Mouse (Mus musculus): Measurements from ENCODE around the gene Ddx39b.
"Not testable (repeated sequence)": the region's sequence is repeated elsewhere in the genome, so short reads cannot be mapped to it uniquely, and the experiment has no call there.

Gene Ddx39b

GRCm38 (mm10) chr17:35263523-35263883 is 22.0 kb downstream of the Ddx39b start:
- peak; percentile 20 for DNase-seq

GRCm38 (mm10) chr17:35267399-35268086 is 26.0 kb downstream of the Ddx39b start:
- DNase-seq = no peak

DNA sequence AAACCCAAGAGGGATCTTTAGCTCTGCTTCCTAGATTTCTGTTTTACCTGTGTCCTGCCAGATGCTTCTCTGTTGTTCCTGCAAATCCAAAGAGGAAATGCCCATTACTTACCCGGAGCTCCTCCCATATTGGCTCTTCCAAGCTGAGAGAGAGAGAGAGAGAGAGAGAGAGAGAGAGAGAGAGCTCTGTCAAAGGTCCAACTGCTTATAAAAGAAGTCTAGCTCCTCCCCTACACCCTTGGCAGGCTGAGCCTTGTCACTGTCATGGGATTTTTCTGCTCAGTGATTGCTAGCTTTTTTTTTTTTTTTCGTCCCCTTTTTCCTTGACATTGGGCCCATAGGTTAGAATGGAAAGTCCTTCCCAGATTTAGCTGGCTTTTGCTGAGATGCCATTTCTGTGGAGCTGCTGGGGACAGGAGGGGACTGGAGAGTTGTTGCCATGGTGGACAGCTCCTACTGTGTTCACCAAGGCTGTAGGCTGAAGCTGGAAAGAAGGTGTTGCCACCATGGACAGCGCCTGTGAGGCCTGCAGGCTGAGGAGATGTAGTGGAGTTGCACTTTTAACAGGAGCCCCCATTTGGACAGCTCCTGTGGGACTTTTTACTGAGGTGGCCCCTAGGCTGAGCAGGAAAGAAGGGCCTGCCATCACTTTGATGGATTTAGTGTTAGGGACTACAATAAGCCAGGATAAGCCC is 28.3 kb downstream of the Ddx39b start:
- DNase-seq = no peak

DNA sequence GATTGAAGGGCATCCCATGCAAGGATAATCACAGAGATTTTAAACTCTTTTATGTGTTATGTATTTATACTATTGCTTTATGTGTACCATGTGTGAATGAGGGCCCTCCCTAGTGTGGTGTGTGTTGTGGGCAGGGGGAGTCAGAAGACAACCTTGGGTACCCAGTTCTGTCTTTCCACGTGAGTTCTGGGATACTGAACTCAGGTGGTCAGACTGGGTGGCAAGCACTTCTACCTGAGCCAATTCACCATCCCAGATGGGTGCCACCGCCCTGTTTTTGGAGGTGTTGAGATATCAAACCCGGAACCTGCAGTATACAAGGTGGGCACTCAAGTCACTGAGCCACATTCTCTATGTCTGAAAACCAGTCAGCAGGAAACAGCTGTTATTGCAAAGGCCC is 30.7 kb downstream of the Ddx39b start:
- no peak for DNase-seq

DNA sequence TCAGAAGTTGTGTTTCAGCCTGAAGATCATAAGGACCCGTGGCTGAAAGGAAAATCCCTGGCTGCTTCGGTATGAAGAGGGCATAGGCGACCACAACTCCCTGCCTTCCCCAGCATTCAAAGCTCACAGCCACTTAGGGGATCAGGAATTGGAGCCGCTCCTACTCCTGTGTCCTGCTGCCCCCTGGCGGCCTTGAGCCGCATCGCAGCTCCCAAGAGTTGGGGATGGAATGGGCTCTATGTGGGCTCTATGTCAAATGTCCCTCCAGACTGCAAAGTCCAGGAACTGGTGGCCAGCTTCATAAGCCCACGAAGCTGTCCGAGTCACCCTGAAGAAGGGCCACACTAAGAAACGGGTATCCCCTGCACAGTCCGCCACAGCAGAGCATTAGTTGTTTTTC is 33.2 kb downstream of the Ddx39b start:
- DNase-seq = peak; percentile 73

DNA sequence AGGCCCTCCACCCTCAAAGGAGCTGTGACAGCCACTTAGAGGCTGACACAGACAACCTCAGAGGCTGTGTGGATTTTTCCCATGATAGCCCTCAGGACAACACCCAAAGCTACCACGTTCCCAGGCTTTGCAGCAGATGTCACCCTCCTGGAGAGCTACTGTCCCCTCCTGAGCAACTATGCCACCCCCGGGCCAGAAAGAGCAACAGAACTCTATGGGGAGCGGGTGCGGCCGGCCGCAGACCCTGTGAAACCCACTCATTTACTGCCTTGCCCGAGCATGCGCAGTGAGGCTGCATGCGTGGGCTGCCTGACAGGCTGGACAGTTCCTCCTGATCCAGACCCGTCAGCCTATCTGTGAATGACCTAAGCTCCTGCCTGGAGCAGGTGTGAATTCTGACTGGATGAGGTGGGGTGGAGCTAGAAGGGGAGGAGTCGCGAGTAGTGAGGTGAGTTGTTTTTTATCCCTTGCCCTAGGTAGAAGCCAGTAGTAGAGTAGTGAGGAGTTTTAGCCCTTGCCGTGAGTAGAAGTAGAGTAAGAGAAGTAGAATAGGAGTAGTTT is 34.8 kb downstream of the Ddx39b start:
- no peak for DNase-seq

- no peak for DNase-seq
These were observed 36.5 kb downstream of the Ddx39b start for GRCm38 (mm10) chr17:35278049-35278448.

- no peak for DNase-seq
These were observed 37.6 kb downstream of the Ddx39b start for GRCm38 (mm10) chr17:35278957-35279688.

DNA sequence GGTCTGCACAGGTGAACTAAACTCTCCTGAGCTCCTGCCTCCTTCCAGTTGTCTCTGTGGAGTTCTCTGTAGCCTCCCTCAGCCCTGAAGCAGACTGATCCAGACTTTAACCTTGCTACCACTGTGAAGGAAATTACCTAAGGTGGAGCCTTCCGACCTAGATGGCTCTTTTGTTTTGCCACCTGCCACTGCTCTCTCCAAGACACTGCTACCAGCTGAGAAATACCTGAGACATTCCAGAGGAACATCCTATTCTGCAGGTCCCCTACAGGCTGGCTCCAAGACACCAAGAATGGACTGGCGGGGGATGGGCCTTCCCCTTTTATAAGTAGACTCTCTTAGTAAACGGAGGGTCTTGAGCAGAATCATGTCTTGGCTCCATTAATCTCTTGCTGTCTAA is 38.7 kb downstream of the Ddx39b start:
- no peak for DNase-seq

GRCm38 (mm10) chr17:35285431-35285830 is 43.9 kb downstream of the Ddx39b start:
- no peak for DNase-seq

- not testable (repeated sequence) for DNase-seq
These were observed 54.2 kb downstream of the Ddx39b start for GRCm38 (mm10) chr17:35295796-35296195.

- not testable (repeated sequence) for DNase-seq
These were observed 58.9 kb downstream of the Ddx39b start for GRCm38 (mm10) chr17:35300261-35300945.

DNA sequence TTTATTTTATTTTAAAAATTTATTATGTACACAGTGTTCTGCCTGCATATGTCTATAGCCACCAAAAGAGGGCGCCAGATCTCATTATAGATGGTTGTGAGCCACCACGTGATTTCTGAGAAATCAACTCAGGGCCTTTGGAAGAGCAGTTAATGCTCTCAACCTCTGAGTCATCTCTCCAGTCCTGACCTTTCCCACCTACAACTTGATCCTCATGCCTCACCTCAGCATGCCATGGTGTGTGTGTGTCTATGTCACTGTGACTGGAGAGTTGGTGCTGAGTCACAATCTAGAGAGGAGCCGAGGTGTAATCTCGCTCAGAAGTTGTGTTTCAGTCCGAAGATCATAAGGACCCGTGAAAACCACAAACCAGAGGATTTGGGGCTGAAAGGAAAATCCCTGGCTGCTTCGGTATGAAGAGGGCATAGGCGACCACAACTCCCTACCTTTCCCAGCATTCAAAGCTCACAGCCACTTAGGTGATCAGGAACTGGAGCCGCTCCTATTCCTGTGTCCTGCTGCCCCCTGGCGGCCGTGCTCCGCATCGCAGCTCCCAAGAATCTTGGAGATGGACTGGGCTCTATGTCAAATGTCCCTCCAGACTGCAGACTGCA is 60.2 kb downstream of the Ddx39b start:
- DNase-seq = peak; percentile 70

DNA sequence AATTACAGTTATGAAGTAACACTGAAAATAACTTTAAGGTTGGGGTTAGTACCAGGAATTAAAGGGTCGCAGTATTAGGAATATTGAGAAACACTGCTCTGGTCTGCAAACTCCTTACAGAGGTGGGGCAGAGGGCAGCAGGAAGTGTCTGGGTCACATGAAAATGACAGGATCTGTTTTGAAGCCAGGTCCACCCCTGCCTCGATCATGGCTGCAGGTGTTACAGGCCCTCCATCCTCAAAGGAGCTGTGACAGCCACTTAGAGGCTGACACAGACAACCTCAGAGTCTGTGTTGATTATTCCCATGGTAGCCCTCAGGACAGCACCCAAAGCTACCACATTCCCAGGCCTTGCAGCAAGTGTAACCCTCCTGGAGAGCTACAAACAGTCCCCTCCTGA is 61.7 kb downstream of the Ddx39b start:
- no peak for DNase-seq
